Mouse (Mus musculus) midbrain, postnatal 0 days (tissue): Measurements from ENCODE around the gene Negr1. TPM values are rescaled to one million over a fixed set of nuclear protein-coding genes. Genes with fewer than 3 reads are reported as not detected.

Experiments used
- ATAC-seq: fragments of 200-750 bp; cut with Nextera tagmentation; 2 replicates; pipeline ENCODE4 v1.8.0; 2017; ENCODE audit warnings: moderate number of reproducible peaks, mild to moderate bottlenecking, moderate TSS enrichment, moderate library complexity; ENCODE audit not compliant: low FRiP score
- DNase-seq: peaks from one replicate; pipeline ENCODE4 v3.0.0-alpha.2; 2015; ENCODE audit warnings: low spot score
- H3K27ac ChIP-seq: fragments of 300-500 bp; sonication (generic); 2 replicates; pipeline ENCODE4 v1.5.1; 2014; ENCODE audit warnings: low read depth, mild to moderate bottlenecking, low read length, mixed read lengths
- H3K27me3 ChIP-seq: fragments of 300-500 bp; sonication (generic); 2 replicates; pipeline ENCODE4 v1.6.1; 2014; ENCODE audit warnings: low read length, control low read depth, mixed read lengths; ENCODE audit not compliant: insufficient read depth
- H3K36me3 ChIP-seq: fragments of 300-500 bp; sonication (generic); 2 replicates; pipeline ENCODE4 v1.6.1; 2014; ENCODE audit warnings: low read length, control low read depth, mixed read lengths; ENCODE audit not compliant: insufficient read depth
- H3K4me1 ChIP-seq: fragments of 300-500 bp; sonication (generic); 2 replicates; pipeline ENCODE4 v1.6.1; 2014; ENCODE audit warnings: mild to moderate bottlenecking, control low read depth, antibody characterized with exemption, low read length, mixed read lengths; ENCODE audit not compliant: insufficient read depth
- H3K4me2 ChIP-seq: fragments of 300-500 bp; sonication (generic); 2 replicates; pipeline ENCODE4 v1.6.1; 2014; ENCODE audit warnings: low read depth, mild to moderate bottlenecking, low read length, mixed read lengths; ENCODE audit not compliant: poor library complexity, severe bottlenecking
- H3K4me3 ChIP-seq: fragments of 300-500 bp; sonication (generic); 2 replicates; pipeline ENCODE4 v1.5.1; 2014; ENCODE audit warnings: low read depth, mild to moderate bottlenecking, low read length, moderate library complexity
- H3K9ac ChIP-seq: fragments of 300-500 bp; sonication (generic); replicated peaks from 2 replicates; pipeline ENCODE4 v1.6.1; 2014; ENCODE audit warnings: mild to moderate bottlenecking, low read length, moderate library complexity, mixed read lengths; ENCODE audit not compliant: poor library complexity, severe bottlenecking
- H3K9me3 ChIP-seq: fragments of 300-500 bp; sonication (generic); 2 replicates; pipeline ENCODE4 v1.6.1; 2016; ENCODE audit warnings: low read length, control low read depth
- CTCF ChIP-seq: IDR thresholded peaks from 2 replicates; pipeline ENCODE4 v1.5.1; 2016; ENCODE audit warnings: antibody characterized with exemption, mild to moderate bottlenecking
- WGBS: fragments of 180-500 bp; shearing (Covaris S2); extraction: QIAGEN DNeasy Blood & Tissue Kit; methylation state at CpG from one replicate; pipeline ENCODE4 v1.1.7; 2014; 5-methylcytosine and 5-hydroxymethylcytosine counted together
- polyA plus RNA-seq: library from polyadenylated mRNA; unstranded; fragments of >200 nt; fragmentation: Nextera tagmentation; extraction: Ambion mirVana; gene quantifications from 2 replicates; pipeline ENCODE4 v1.2.1, GENCODE M21; 2015
- total RNA-seq: library from RNA; depleted of rRNA; stranded (reverse); fragments of >200 nt; gene quantifications from 2 replicates; pipeline ENCODE4 v1.2.3, GENCODE M21; 2014

Gene Negr1
- total and polyA plus RNA-seq, 2 experiments from 2014 or later: 80.2 to 180 TPM

DNA sequence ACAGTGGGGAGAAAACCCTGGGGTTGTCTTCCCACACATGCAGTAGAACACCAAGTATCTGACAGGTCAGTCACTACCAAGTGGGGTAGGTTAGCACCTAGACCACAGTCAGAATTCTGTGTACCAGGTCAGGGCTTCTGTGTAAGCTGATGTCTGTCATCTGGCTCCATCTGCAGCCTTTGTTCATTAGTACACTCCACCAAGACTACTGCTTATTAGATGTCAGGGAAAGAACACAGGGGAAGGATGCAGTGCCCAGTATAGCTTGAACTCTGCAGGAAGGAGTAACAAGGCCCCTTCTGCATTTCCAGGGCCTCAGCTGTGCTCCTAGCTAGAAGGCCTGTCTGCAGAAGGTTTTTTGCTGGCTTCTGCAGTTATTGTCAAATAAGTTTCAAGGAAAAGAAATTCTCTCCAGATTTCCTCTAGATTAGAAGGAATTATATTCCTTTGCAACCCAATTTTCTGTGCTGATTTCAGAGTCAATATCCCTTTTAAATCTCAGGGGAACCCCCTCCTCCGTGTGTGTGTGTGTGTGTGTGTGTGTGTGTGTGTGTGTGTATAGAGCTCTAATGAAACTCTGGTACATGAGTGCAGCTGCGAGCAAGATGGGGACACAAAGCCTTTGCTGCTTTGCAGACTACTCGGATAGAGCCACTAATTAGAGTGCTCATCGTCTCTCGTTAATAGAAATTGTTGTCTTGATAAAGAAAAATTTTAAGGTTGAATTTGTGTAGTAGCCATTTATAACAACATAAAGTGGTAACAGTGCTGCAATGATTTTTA is 654.5 kb downstream of the Negr1 start:
- H3K4me1 ChIP-seq: peaks cover 13% of the 10 kb centered on the region; the same call in 1 of the 2 replicates
- H3K9ac ChIP-seq: 0 out of 2 replicates have a peak overlapping the region, but pooled peaks have one; percentile 24
- H3K9me3 ChIP-seq: no peaks in the 10 kb centered on the region
- DNase-seq (peak; percentile 67), ATAC-seq (0 out of 2 replicates have a peak, but pooled peaks have one; percentile 45)
- TF ChIP-seq CTCF: peak; percentile 67
- peak overlapping the region; percentile 55; the same call in 1 of the 2 replicates for H3K27ac ChIP-seq
- WGBS: 49% methylated on average over 5 of the region's 5 CpGs
- no peak overlapping the region for H3K4me2 ChIP-seq
- H3K36me3 ChIP-seq: no peaks in the 10 kb centered on the region
- H3K27me3 ChIP-seq: no peaks in the 10 kb centered on the region
- no peak overlapping the region for H3K4me3 ChIP-seq

- H3K27me3 ChIP-seq: no peaks in the 10 kb centered on the region
- ATAC-seq (no peak), DNase-seq (peak; percentile 28)
- 16% methylated on average over 2 of the region's 2 CpGs for WGBS
- peak overlapping the region; percentile 32; the same call in 1 of the 2 replicates for H3K27ac ChIP-seq
- no peaks in the 10 kb centered on the region for H3K9me3 ChIP-seq
- no peak overlapping the region for H3K4me3 ChIP-seq
- peaks cover 13% of the 10 kb centered on the region; the same call in 1 of the 2 replicates for H3K4me1 ChIP-seq
- TF ChIP-seq CTCF: no peak
- no peak overlapping the region for H3K9ac ChIP-seq
- no peaks in the 10 kb centered on the region for H3K36me3 ChIP-seq
- H3K4me2 ChIP-seq: no peak overlapping the region
Observed at GRCm38 (mm10) chr3:157217794-157218193, 656.2 kb downstream of the Negr1 start.

DNA sequence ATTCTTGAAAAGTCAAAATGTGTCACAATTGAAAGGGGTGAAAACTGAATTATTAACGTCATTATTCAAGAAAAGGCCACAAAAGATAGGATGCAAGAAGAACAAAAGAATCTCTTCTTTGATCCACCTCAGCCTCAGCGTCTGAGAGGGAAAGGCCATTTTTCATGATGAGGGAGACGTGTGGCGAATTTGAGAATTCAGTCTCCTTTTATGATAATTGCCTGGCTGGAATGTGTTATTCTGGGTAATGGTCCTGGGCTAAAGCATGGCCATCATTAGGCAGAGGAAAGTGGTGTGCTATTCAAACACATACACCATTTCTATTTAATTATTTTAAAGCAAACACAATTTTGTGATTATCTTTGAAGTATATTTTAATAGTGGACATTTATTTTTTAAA is 663.3 kb downstream of the Negr1 start:
- no peak for ATAC-seq
- TF ChIP-seq CTCF: no peak
- no peaks in the 10 kb centered on the region for H3K36me3 ChIP-seq
- H3K9ac ChIP-seq: no peak overlapping the region
- H3K27ac ChIP-seq: no peak overlapping the region
- H3K4me2 ChIP-seq: no peak overlapping the region
- no peaks in the 10 kb centered on the region for H3K9me3 ChIP-seq
- DNase-seq: no peak
- H3K27me3 ChIP-seq: no peaks in the 10 kb centered on the region
- H3K4me3 ChIP-seq: no peak overlapping the region
- 49% methylated on average over 4 of the region's 4 CpGs for WGBS
- no peaks in the 10 kb centered on the region for H3K4me1 ChIP-seq

- Histone ChIP-seq H3K9me3 (no peaks in the 10 kb centered on the region), H3K36me3 (no peaks in the 10 kb centered on the region), H3K27me3 (no peaks in the 10 kb centered on the region), H3K27ac (no peak overlapping the region), H3K4me2 (no peak overlapping the region), H3K4me1 (no peaks in the 10 kb centered on the region), H3K4me3 (no peak overlapping the region), H3K9ac (no peak overlapping the region)
- DNase-seq (peak; percentile 82), ATAC-seq (no peak)
- TF ChIP-seq CTCF: peak; percentile 83
- 30% methylated on average over 5 of the region's 5 CpGs for WGBS
Observed at GRCm38 (mm10) chr3:157232723-157233122, 671.1 kb downstream of the Negr1 start.

- ATAC-seq (no peak), DNase-seq (no peak)
- Histone ChIP-seq H3K4me1 (no peaks in the 10 kb centered on the region), H3K9me3 (no peaks in the 10 kb centered on the region), H3K4me2 (no peak overlapping the region), H3K4me3 (no peak overlapping the region), H3K36me3 (no peaks in the 10 kb centered on the region), H3K9ac (no peak overlapping the region), H3K27ac (no peak overlapping the region), H3K27me3 (no peaks in the 10 kb centered on the region)
- no peak for TF ChIP-seq CTCF
- 100% methylated on average over 1 of the region's 1 CpGs for WGBS
Observed at GRCm38 (mm10) chr3:157240240-157240639, 678.6 kb downstream of the Negr1 start.

DNA sequence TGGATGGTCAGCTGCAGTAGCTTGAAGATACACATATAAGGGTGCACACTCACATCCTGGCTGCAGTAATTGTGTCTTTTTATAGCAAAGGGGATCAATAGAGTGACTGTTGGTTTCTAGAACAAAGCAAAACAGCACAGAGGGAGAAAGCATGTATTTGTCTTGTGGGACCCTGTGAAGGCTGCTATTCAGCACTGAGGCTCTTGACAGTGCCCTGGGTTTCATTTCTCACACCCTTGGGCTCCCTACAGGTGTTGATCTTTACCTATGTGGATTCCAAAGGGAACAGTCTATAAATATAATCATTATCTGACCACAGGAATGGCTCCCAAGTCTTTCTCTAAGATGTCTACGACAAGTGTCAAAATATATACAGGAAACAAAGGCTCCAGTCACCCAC is 693.9 kb downstream of the Negr1 start:
- ATAC-seq (no peak), DNase-seq (no peak)
- whole genome bisulfite sequencing: 30% methylated on average over 1 of the region's 1 CpGs
- Histone ChIP-seq H3K4me1 (peaks cover 4% of the 10 kb centered on the region), H3K27ac (peak overlapping the region; percentile 63), H3K27me3 (no peaks in the 10 kb centered on the region), H3K36me3 (no peaks in the 10 kb centered on the region), H3K9ac (no peak overlapping the region), H3K4me3 (no peak overlapping the region), H3K9me3 (no peaks in the 10 kb centered on the region), H3K4me2 (no peak overlapping the region)
- TF ChIP-seq CTCF: no peak
